Mouse (Mus musculus): ENCODE results near the gene Matn1.

The Matn1 gene

GRCm38 (mm10) chr4:130987046-130987445 is 42.9 kb downstream of the Matn1 start:
- no peak for DNase-seq

GRCm38 (mm10) chr4:130988219-130988839 is 44.1 kb downstream of the Matn1 start:
- no peak for DNase-seq

GRCm38 (mm10) chr4:130989146-130989545 is 45.0 kb downstream of the Matn1 start:
- DNase-seq, result no peak

GRCm38 (mm10) chr4:130990966-130991365 is 46.8 kb downstream of the Matn1 start:
- DNase-seq, result no peak

GRCm38 (mm10) chr4:130994556-130994955 is 50.4 kb downstream of the Matn1 start:
- DNase-seq, result no peak

GRCm38 (mm10) chr4:130999744-131000527 is 55.8 kb downstream of the Matn1 start:
- no peak for DNase-seq

GRCm38 (mm10) chr4:131000614-131001178 is 56.5 kb downstream of the Matn1 start:
- no peak for DNase-seq

Data from lung, postnatal 14 days (tissue).